Mouse (Mus musculus): ENCODE data around the gene Fam196b.
A peak's percentile ranks its signal among the peaks of the same experiment; 100 is the strongest.

Fam196b gene

GRCm38 (mm10) chr11:34332344-34333031, 17.9 kb downstream of the Fam196b start:
- no peak for DNase-seq (ENCODE audit: low spot score)

GRCm38 (mm10) chr11:34337907-34338306, 23.3 kb downstream of the Fam196b start:
- no peak for DNase-seq (ENCODE audit: low spot score)

GRCm38 (mm10) chr11:34339693-34340092, 25.1 kb downstream of the Fam196b start:
- DNase-seq (ENCODE audit: low spot score) = no peak

- no peak for DNase-seq (ENCODE audit: low spot score)
These were observed 29.2 kb downstream of the Fam196b start for GRCm38 (mm10) chr11:34343742-34344307.

GRCm38 (mm10) chr11:34344310-34344709, 29.7 kb downstream of the Fam196b start:
- DNase-seq (ENCODE audit: low spot score) = no peak

- peak; percentile 64 for DNase-seq (ENCODE audit: low spot score)
These were observed 33.8 kb downstream of the Fam196b start for GRCm38 (mm10) chr11:34348287-34348918.

GRCm38 (mm10) chr11:34349453-34350056, 34.9 kb downstream of the Fam196b start:
- no peak for DNase-seq (ENCODE audit: low spot score)

- DNase-seq (ENCODE audit: low spot score) = no peak
These were observed 40.8 kb downstream of the Fam196b start for GRCm38 (mm10) chr11:34355406-34355805.

- DNase-seq (ENCODE audit: low spot score) = no peak
These were observed 41.5 kb downstream of the Fam196b start for GRCm38 (mm10) chr11:34356109-34356508.

- no peak for DNase-seq (ENCODE audit: low spot score)
These were observed 57.6 kb downstream of the Fam196b start for GRCm38 (mm10) chr11:34372224-34372623.

- DNase-seq (ENCODE audit: low spot score) = no peak
These were observed 60.9 kb downstream of the Fam196b start for GRCm38 (mm10) chr11:34375557-34375956.

GRCm38 (mm10) chr11:34377649-34378048, 63.0 kb downstream of the Fam196b start:
- DNase-seq (ENCODE audit: low spot score) = no peak

GRCm38 (mm10) chr11:34383501-34383900, 68.9 kb downstream of the Fam196b start:
- DNase-seq (ENCODE audit: low spot score) = no peak

- no peak for DNase-seq (ENCODE audit: low spot score)
These were observed 69.6 kb downstream of the Fam196b start for GRCm38 (mm10) chr11:34384178-34384577.

GRCm38 (mm10) chr11:34385001-34385688, 70.5 kb downstream of the Fam196b start:
- DNase-seq (ENCODE audit: low spot score) = peak; percentile 11

- DNase-seq (ENCODE audit: low spot score) = no peak
These were observed 74.9 kb downstream of the Fam196b start for GRCm38 (mm10) chr11:34389261-34390116.

- no peak for DNase-seq (ENCODE audit: low spot score)
These were observed 77.5 kb downstream of the Fam196b start for GRCm38 (mm10) chr11:34392105-34392504.

GRCm38 (mm10) chr11:34395802-34396201, 81.2 kb downstream of the Fam196b start:
- no peak for DNase-seq (ENCODE audit: low spot score)

- DNase-seq (ENCODE audit: low spot score) = no peak
These were observed 83.0 kb downstream of the Fam196b start for GRCm38 (mm10) chr11:34397661-34398060.

- DNase-seq (ENCODE audit: low spot score) = no peak
These were observed 83.9 kb downstream of the Fam196b start for GRCm38 (mm10) chr11:34398555-34398954.

GRCm38 (mm10) chr11:34401343-34401742, 86.7 kb downstream of the Fam196b start:
- DNase-seq (ENCODE audit: low spot score) = no peak
